Mouse (Mus musculus): ENCODE measurements around the gene Sorbs2. TPM values are rescaled to one million over a fixed set of nuclear protein-coding genes. Genes with fewer than 3 reads are reported as not detected.

Sorbs2 gene
- 5.9 and 10.7 TPM in 2 replicates for polyA plus RNA-seq (2012; rRNA removed)

DNA sequence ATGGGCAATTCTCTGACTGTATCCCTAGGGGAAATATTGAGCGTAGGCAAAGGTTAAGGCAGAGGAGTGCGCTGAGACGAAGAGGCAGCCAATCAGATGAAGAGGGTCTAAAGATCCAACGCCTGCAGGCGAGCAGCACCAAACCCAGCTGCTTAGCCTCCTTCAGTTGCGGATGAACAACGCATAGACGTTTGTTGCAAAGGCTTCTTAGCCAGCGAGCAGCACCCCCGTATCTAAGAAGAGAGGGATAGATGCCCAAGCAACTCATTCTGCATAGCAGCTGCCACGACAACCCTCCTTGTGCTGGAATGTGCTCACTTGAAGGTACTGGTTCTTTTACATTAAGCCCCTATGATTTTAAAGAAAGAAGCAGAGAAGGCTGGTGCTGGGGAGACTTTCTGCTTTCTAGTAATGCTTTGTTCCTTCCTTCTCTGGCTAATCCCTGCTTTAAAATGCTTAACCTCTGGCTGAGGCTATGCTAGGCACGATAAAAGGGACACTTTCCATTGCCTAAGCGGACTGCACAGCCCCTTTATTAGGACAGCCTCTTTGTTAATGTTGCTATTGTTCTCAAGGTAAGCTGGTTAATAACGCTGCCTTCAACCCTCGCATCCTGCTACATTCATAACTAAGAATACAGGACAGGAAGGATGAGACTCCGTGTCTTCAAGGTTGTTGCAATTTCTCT lies at the start of gene Sorbs2:
Gene Sorbs2, plus strand, starts transcription at position 155 of the 688 bp plus-strand sequence.

Other genes with a start within 250 kb of the Sorbs2 start
- not detected in 2 replicates for gene F11, start 245.8 kb upstream of the Sorbs2 start, polyA plus RNA-seq (2012; rRNA removed)
- 0.02 and 0.06 TPM in 2 replicates for gene Klkb1, start 212.9 kb upstream of the Sorbs2 start, polyA plus RNA-seq (2012; rRNA removed)
- gene Gm45753, start 199.3 kb upstream of the Sorbs2 start, polyA plus RNA-seq (2012; rRNA removed), result not detected in 2 replicates
- 0.43 and 0.64 TPM in 2 replicates for gene Cyp4v3, start 174.6 kb upstream of the Sorbs2 start, polyA plus RNA-seq (2012; rRNA removed)
- 4.8 and 5.6 TPM in 2 replicates for gene Fam149a, start 125.5 kb upstream of the Sorbs2 start, polyA plus RNA-seq (2012; rRNA removed)
- gene Tlr3, start 96.7 kb upstream of the Sorbs2 start, polyA plus RNA-seq (2012; rRNA removed), result 0.60 and 1.1 TPM in 2 replicates

All from stomach, adult 2 months (tissue).